Mouse (Mus musculus) heart, embryonic 14.5 days (tissue): Measurements from ENCODE around the gene Smg9. TPM values are rescaled to one million over a fixed set of nuclear protein-coding genes. Genes with fewer than 3 reads are reported as not detected.

Source experiments
- ATAC-seq: fragments of 200-750 bp; cut with Nextera tagmentation; 2 replicates; pipeline ENCODE4 v1.8.0; 2017; ENCODE audit warnings: low read depth, moderate TSS enrichment; ENCODE audit not compliant: insufficient number of reproducible peaks, insufficient read depth, low FRiP score
- H3K27ac ChIP-seq, 2 experiments: fragments of 200-500 bp in 1 of 2; fragments of 300-500 bp in 1 of 2; sonication (generic) in 1 of 2; replicated peaks in 1 of 2; 2 replicates each; pipeline ENCODE4 v1.5.1; 2012 to 2014; ENCODE audit warnings: low read depth in 2 of 2, low read length in 2 of 2, control low read depth in 1 of 2, mild to moderate bottlenecking in 1 of 2, mixed read lengths in 1 of 2; ENCODE audit not compliant: control insufficient read depth in 1 of 2, insufficient read depth in 1 of 2
- H3K27me3 ChIP-seq: fragments of 300-500 bp; sonication (generic); 2 replicates; pipeline ENCODE4 v1.6.1; 2014; ENCODE audit warnings: mild to moderate bottlenecking, low read length, control low read depth; ENCODE audit not compliant: control insufficient read depth, insufficient read depth
- H3K36me3 ChIP-seq: fragments of 300-500 bp; sonication (generic); 2 replicates; pipeline ENCODE4 v1.6.1; 2014; ENCODE audit warnings: mild to moderate bottlenecking, control low read depth, low read length, mixed read lengths; ENCODE audit not compliant: control insufficient read depth, insufficient read depth
- H3K4me1 ChIP-seq, 2 experiments: fragments of 200-500 bp in 1 of 2; fragments of 300-500 bp in 1 of 2; sonication (generic) in 1 of 2; 2 replicates each; pipeline ENCODE4 v1.6.1; 2012 to 2014; ENCODE audit warnings: low read length in 2 of 2, control low read depth in 1 of 2, mixed read lengths in 1 of 2; ENCODE audit not compliant: control insufficient read depth in 2 of 2, insufficient read depth in 2 of 2
- H3K4me2 ChIP-seq: fragments of 300-500 bp; sonication (generic); 2 replicates; pipeline ENCODE4 v1.6.1; 2014; ENCODE audit warnings: mild to moderate bottlenecking, low read length
- H3K4me3 ChIP-seq, 2 experiments: fragments of 200-500 bp in 1 of 2; fragments of 300-500 bp in 1 of 2; sonication (generic) in 1 of 2; 2 replicates each; pipeline ENCODE4 v1.5.1; 2012 to 2014; ENCODE audit warnings: low read length in 2 of 2, mild to moderate bottlenecking in 2 of 2, control low read depth in 1 of 2, low read depth in 1 of 2, moderate library complexity in 1 of 2; ENCODE audit not compliant: control insufficient read depth in 1 of 2, insufficient read depth in 1 of 2
- H3K9ac ChIP-seq: fragments of 300-500 bp; sonication (generic); 2 replicates; pipeline ENCODE4 v1.6.1; 2014; ENCODE audit warnings: mild to moderate bottlenecking, low read length
- H3K9me3 ChIP-seq: fragments of 300-500 bp; sonication (generic); 2 replicates; pipeline ENCODE4 v1.6.1; 2016; ENCODE audit warnings: low read length, control low read depth; ENCODE audit not compliant: control insufficient read depth
- WGBS: fragments of 180-500 bp; shearing (Covaris S2); extraction: QIAGEN DNeasy Blood & Tissue Kit; methylation state at CpG from one replicate; pipeline ENCODE4 v1.1.7; 2014; 5-methylcytosine and 5-hydroxymethylcytosine counted together
- polyA plus RNA-seq: library from polyadenylated mRNA; unstranded; fragments of >200 nt; fragmentation: Nextera tagmentation; extraction: Ambion mirVana; gene quantifications from 2 replicates; pipeline ENCODE4 v1.2.1, GENCODE M21; 2014

Gene Smg9
- polyA plus RNA-seq, 1 experiment from 2014 or later, result 20.7 TPM

DNA sequence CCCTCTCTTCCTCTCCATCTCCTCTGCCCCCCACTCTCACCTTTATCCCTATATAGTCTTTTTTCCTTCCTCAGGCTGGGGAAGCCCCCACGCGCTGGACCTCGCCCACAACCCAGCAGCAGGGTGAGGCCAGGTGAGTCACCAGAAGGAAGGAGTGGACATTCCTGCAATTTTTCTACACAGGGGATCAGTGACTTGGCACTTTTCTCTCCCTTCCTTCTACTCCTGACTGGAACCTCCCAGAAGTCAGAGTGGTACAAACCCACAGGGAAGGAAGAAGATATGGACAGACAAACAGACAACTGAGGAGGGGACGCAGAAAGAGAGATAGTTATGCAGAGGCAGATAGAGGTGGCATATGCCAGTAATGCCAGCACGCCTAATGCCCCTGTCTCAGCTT, 60.0 kb downstream of the Smg9 start:
- no peak overlapping the region for H3K27ac ChIP-seq
- 60% methylated on average over 5 of the region's 5 CpGs for WGBS
- no peaks in the 10 kb centered on the region for H3K9me3 ChIP-seq
- 0 out of 2 replicates have a peak, but pooled peaks cover 4% of the 10 kb centered on the region for H3K27me3 ChIP-seq
- peaks cover 4 to 5% of the 10 kb centered on the region in 2 experiments; a peak in 3 of 4 replicates for H3K4me1 ChIP-seq
- no peak overlapping the region for H3K4me2 ChIP-seq
- no peak for ATAC-seq
- H3K36me3 ChIP-seq, result no peaks in the 10 kb centered on the region
- H3K4me3 ChIP-seq, result no peak overlapping the region
- no peak overlapping the region for H3K9ac ChIP-seq

- Histone ChIP-seq H3K36me3 (no peaks in the 10 kb centered on the region), H3K27ac (no peak overlapping the region), H3K27me3 (0 out of 2 replicates have a peak, but pooled peaks cover 5% of the 10 kb centered on the region), H3K9ac (no peak overlapping the region), H3K4me3 (no peak overlapping the region), H3K4me2 (no peak overlapping the region), H3K9me3 (no peaks in the 10 kb centered on the region), H3K4me1 (peaks cover 4 to 5% of the 10 kb centered on the region in 2 experiments; a peak in 3 of 4 replicates)
- no peak for ATAC-seq
- WGBS, result 43% methylated on average over 3 of the region's 3 CpGs
Observed at GRCm38 (mm10) chr7:24459843-24460242, 60.4 kb downstream of the Smg9 start.

DNA sequence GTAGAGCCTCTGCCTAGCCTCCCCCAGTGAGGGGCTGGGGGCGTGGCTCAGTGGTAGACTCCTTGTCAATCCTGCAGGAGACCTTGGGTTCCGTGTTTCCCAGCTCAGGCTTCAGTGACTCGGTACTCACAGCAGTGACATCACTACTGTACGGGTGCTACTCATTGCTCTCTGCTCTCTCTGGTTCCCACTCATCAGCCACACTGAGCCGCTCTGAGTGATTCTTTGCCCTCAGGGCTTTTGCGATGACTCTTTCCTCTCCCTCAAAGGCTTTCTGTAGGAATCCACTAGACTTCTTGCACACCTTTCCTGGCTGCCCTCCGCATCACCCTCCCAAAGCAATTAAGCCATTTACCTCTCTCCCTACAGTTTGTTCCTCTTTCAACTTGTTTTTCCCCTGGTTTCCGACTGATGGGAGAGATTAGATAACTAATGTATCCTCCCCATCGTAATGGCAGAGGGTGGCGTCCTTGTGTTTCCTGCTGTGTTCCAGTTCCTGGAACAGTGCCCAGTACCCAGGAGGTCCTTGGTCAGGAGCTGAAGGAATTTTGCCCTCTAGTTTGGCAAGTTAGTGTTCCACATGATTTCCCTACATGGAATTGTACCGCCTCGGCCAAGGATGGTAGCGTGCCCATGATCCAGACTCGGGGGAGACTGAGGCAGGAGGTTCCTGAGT, 62.1 kb downstream of the Smg9 start:
- Histone ChIP-seq H3K4me3 (no peak overlapping the region), H3K4me1 (peaks cover 4 to 5% of the 10 kb centered on the region in 2 experiments; a peak in 3 of 4 replicates), H3K4me2 (no peak overlapping the region), H3K36me3 (no peaks in the 10 kb centered on the region), H3K9me3 (no peaks in the 10 kb centered on the region), H3K9ac (no peak overlapping the region), H3K27ac (no peak overlapping the region), H3K27me3 (0 out of 2 replicates have a peak, but pooled peaks cover 7% of the 10 kb centered on the region)
- ATAC-seq, result no peak
- WGBS, result 38% methylated on average over 14 of the region's 14 CpGs

- WGBS, result 7% methylated on average over 27 of the region's 27 CpGs
- Histone ChIP-seq H3K27ac (peak within 1 kb of the TSS; percentile 15 to 62; a peak in 3 of 4 replicates), H3K27me3 (0 out of 2 replicates have a peak, but pooled peaks cover 4% of the 10 kb centered on the region), H3K4me2 (peak within 1 kb of the TSS; percentile 50), H3K9ac (peak within 1 kb of the TSS; percentile 6; the same call in 1 of the 2 replicates), H3K4me3 (peak within 1 kb of the TSS; percentile 19 to 41), H3K36me3 (no peaks in the 10 kb centered on the region), H3K4me1 (peaks cover 4 to 5% of the 10 kb centered on the region in 2 experiments; a peak in 3 of 4 replicates), H3K9me3 (no peaks in the 10 kb centered on the region)
- ATAC-seq, result peak; percentile 45
Observed at GRCm38 (mm10) chr7:24462388-24463319, 63.2 kb downstream of the Smg9 start, which contains the start of gene Plaur. TSS of gene Plaur (plus strand) at chr7:24462484.

GRCm38 (mm10) chr7:24466835-24467234, 67.4 kb downstream of the Smg9 start:
- no peak for ATAC-seq
- 0 out of 2 replicates have a peak, but pooled peaks cover 4% of the 10 kb centered on the region for H3K27me3 ChIP-seq
- peaks cover under 1 to 5% of the 10 kb centered on the region in 2 experiments; a peak in 3 of 4 replicates for H3K4me1 ChIP-seq
- H3K27ac ChIP-seq, result no peak overlapping the region
- no peaks in the 10 kb centered on the region for H3K36me3 ChIP-seq
- no peak overlapping the region for H3K4me3 ChIP-seq
- no peak overlapping the region for H3K9ac ChIP-seq
- no peaks in the 10 kb centered on the region for H3K9me3 ChIP-seq
- 84% methylated on average over 6 of the region's 6 CpGs for WGBS
- H3K4me2 ChIP-seq, result no peak overlapping the region

DNA sequence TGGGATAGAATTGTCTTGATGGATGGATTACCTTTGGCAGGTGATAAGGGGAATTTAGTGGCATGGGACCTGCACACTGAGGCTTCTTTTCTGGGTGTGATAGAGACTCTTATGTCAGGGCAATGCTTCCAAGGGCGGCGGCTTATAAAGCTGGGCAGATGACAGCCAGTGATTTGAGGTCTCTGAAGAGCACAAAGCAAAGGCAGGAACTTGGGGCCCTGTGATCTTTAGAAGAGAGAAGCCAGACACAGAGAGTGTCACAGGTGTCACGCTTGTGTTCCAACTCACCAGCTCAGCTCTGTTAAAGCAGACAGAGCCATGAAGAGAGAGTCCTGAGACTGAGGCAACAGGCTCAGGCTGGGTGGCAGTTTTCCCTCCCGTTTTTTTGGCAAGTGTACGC, 68.5 kb downstream of the Smg9 start:
- Histone ChIP-seq H3K9ac (no peak overlapping the region), H3K4me1 (peaks cover 0 to 2% of the 10 kb centered on the region in 2 experiments; a peak in 2 of 4 replicates), H3K27me3 (0 out of 2 replicates have a peak, but pooled peaks cover 4% of the 10 kb centered on the region), H3K4me3 (no peak overlapping the region), H3K36me3 (no peaks in the 10 kb centered on the region), H3K4me2 (no peak overlapping the region), H3K27ac (no peak overlapping the region), H3K9me3 (no peaks in the 10 kb centered on the region)
- WGBS, result 81% methylated on average over 5 of the region's 5 CpGs
- no peak for ATAC-seq

DNA sequence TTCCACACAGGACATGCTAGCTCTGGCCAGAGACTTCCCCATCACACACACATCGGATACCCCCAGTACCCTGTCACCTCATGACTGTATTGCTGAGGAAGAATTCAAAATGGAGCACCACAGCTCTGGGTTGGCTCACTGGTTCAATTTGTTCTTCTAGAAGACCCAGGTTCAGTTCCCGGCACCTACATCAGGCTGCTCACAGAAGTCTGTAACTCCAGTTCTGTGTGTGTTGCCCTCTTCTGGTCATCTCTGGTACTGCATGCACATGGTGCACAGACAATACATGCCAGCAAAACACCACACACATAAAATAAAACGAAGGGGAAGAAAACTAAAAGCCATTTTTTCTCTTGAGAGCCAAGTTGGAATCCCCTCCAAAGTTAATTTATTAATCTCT, 69.7 kb downstream of the Smg9 start:
- H3K9me3 ChIP-seq, result no peaks in the 10 kb centered on the region
- H3K36me3 ChIP-seq, result no peaks in the 10 kb centered on the region
- no peak overlapping the region for H3K9ac ChIP-seq
- no peak overlapping the region for H3K4me3 ChIP-seq
- no peak overlapping the region for H3K4me2 ChIP-seq
- H3K27ac ChIP-seq, result no peak overlapping the region
- 87% methylated on average over 3 of the region's 3 CpGs for WGBS
- H3K27me3 ChIP-seq, result 0 out of 2 replicates have a peak, but pooled peaks cover 4% of the 10 kb centered on the region
- H3K4me1 ChIP-seq, result no peaks in the 10 kb centered on the region
- no peak for ATAC-seq
